Mouse (Mus musculus): ENCODE results near the gene Olfr736.

Olfr736 gene

DNA sequence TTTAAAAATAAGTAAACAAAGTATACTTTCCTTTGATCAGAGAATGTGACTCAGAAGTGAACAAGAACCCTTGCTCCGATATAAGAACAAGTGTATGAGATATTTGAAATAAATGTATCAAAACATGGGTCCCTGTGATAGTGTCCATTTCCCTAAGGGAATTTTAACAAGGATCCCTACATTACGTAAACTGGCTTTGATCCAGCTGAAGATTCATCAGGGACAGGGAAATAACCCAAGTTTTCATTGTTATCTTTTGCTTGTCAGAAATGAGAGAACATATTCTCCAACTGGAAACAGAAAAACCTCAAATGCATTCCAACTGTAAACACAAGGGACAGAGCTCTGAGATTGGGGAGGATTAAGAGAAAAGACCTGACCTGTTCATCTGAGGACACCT lies at the start of gene Olfr736:
Gene Olfr736 (plus strand): TSS at position 301 of the 400 bp plus-strand sequence.
- DNase-seq (ENCODE audit: low spot score), result no peak

GRCm38 (mm10) chr14:50348796-50349195 lies 32.2 kb upstream of the Olfr736 start, which contains the start of gene Olfr735:
Gene Olfr735, minus strand, starts transcription at chr14:50348872.
- no peak for DNase-seq (ENCODE audit: low spot score)

DNA sequence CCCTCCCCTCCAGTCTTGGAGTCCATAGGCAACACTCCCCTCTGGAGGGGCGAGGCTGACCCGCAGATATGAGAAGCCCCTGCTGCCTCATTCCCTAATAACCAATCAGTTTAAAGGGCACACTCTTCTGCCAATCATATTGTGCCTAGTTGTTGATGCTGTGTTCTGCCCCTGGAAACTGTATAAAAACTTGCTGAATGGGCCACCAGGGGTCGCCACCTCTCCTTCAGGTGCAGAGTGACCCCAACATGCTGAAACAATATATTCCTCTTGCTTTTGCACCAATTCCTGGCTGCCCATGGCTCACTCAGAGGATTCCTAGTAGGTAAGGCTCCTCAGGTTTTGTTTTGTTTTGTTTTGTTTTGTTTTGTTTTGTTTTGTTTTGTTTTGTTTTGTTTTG lies 28.5 kb upstream of the Olfr736 start:
- no peak for DNase-seq (ENCODE audit: low spot score)

- no peak for DNase-seq (ENCODE audit: low spot score)
Observed at GRCm38 (mm10) chr14:50356725-50357124, 24.2 kb upstream of the Olfr736 start.

- no peak for DNase-seq (ENCODE audit: low spot score)
Observed at GRCm38 (mm10) chr14:50357593-50357992, 23.4 kb upstream of the Olfr736 start, which contains the start of gene Tlr11. Gene Tlr11, plus strand, starts transcription at chr14:50357914.

DNA sequence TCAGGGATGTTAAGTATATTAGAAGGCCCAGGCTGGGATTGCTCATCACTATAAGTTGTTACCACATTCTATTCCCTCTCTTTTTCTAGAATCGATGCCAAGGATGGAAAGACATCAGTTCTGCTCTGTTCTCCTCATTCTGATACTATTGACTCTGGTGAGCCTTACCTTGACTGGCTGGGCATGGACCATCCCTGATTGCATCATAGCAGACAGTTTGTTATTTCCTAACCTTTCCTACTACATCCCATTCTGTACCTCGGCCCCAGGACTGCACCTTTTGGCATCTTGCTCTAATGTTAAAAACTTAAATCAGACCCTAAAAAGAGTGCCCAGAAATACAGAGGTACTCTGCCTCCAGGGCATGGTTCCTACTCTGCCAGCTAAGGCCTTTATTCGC lies 20.5 kb upstream of the Olfr736 start:
- DNase-seq (ENCODE audit: low spot score), result no peak

DNA sequence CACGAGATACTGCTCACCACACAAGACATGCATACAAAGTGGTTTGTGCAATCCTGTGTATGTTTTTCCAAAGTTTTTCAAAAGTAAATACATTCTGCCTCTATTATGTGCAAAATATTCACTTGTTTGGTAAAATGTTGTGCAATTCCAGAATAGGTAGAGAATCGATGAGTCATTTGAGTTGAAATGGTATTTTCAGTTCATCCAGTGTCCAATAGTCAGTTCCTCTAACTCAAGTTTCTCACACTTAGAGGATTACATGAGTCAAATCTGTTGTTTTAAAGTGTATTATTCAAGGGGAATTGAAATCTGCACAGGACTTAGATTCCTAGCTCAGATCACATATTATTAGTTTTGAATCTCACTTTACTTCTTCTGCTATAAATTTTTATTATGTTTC lies 17.4 kb upstream of the Olfr736 start:
- no peak for DNase-seq (ENCODE audit: low spot score)

DNA sequence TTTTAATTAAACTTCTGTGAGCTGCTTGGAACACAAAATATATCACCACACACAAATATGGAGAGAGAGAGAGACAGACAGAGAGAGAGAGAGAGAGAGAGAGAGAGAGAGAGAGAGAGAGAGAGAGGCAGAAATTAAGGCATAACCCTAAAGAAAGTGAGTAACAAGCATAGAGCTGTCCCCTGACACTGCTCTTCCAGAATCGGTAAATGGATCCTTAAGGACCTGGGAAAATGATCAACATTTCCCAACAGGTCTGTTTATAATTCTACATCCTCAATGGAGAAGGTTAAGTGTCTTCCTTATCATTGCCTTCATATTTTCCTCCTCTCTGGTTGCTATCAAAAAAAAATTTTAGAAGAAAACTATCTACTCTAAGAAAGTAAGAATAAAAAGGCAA lies 26.3 kb downstream of the Olfr736 start, which contains the start of gene Olfr738:
Gene Olfr738 (plus strand): TSS at position 301 of the 400 bp plus-strand sequence.
- DNase-seq (ENCODE audit: low spot score), result no peak

- DNase-seq (ENCODE audit: low spot score), result no peak
Observed at GRCm38 (mm10) chr14:50418326-50418725, 37.4 kb downstream of the Olfr736 start, which contains the start of gene Olfr739. Gene Olfr739, plus strand, starts transcription at chr14:50418626.
